Mouse (Mus musculus) CD8-positive naive resting alpha-beta T cell, adult 2 months (primary cell): ENCODE measurements around the gene Kcne1.

ENCODE experiments used
- DNase-seq, 2 experiments: peaks; one replicate each; pipeline ENCODE4 v3.0.0; 2022; ENCODE audit warnings: low read depth in 2 of 2, low spot score in 2 of 2

The Kcne1 gene

DNA sequence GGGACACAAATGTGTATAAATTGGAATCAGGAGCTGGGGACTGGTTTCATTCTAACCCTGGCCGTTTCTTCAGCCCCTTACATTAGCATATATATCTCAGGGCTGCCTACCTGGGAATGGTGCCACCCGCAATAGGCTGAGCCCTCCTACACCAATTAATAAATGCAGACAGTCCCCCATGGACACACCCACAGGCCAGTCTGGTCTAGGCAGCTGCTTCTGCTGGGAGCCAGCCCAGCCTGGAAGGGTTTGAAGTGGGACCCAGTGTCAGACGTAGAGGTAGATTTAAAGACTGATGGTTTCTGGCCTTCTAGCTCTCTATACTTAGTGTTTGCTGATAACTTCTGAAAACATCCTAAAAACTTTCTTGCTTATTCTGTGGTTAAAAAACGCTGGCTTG lies 50.1 kb downstream of the Kcne1 start:
- no peak for DNase-seq

DNA sequence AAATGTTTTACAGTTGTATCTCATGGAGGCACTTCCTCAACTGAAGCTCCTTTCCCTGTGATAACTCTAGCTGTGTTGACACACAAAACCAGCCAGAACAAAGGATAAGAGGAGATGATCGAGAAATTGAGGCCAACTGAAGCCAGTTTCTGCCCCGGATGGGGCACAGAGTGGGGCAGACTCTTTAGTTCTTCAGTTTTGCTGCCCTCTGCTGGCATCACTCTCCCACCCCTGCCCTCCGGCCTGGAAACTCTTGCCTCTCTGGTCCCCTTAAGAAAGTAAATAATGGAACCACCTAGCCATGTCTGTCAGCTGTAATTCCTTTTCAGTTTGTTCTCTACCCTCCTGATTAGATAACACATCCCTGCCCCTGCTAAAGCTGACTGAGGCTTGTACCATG lies 51.3 kb downstream of the Kcne1 start:
- no peak for DNase-seq

DNA sequence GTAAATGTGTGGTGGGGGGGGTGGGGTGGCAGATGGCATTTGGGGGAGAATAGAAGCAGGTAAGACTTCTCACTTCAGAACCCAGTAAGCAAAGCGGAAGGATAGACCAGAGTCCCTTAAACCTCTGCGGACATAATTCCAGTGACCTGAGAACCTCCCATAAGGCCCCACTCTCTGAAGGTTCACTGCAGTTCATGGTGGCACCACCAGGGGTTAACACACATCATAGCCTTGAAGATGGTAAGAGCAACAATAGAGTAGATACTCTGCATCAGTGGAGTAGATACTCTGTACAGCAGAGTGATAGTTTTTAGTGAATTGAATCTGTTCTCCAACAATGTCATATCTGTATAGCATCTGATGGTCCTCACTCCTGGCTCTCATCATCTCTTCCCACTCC lies 53.7 kb downstream of the Kcne1 start:
- DNase-seq = peak in 1 of 2 experiments; percentile 17

DNA sequence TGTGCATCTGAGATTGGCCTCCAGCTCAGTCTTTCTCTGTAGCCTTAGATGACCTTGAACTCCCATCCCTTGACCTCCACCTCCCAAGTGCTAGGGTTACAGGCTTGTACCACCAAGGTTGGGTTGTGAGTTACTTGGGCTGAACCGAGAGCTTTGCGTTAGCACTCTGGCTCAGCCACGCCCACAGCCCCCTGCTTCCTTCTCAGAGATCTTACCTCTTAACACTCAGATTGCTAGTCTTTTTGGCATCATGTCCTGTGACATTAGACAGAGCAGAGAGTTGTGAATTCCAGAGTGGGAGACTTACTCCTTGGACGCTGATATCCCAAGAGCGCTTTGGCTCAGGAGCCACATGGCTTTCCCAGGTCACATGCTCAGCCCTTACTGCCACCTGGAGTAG lies 56.8 kb downstream of the Kcne1 start:
- DNase-seq = no peak

DNA sequence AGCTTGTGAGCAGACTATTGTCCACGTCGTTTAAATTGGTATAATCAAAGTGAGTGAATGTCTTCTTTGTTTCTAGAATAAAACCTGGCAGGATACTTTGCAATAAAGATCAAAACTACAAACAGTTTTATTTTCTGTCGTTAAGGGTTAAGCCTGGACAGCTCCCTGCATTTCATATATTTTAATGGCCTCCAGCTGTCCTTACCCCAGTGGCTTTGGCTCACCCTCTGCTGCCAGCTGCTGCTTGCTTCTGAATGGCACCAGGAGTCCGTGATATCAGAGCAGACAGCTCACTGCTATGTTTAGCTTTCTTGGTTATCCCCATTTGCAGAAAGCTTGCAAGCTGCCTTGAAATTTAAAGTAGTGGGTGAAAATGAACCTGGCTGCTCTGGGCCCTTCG lies 57.3 kb downstream of the Kcne1 start:
- DNase-seq = no peak

DNA sequence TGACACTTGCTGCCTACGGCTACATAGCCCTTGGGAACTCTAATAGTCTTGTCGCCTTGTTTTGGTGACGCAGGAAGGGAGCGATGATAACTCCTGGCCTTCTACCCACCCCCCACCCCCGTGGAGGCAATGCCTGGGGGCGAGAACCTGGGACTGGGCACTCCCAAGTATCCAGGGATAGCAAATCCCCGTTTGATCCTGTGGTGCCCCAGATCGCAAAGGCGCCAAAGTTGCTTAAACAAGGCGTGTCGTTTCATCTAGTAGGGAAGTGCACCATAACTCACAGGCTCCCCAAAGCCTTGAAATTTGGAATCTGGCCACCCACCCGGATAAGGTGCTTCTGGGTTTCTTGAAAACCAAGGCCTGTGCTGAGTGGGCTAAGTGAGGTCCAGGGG lies 57.9 kb downstream of the Kcne1 start:
- no peak for DNase-seq

DNA sequence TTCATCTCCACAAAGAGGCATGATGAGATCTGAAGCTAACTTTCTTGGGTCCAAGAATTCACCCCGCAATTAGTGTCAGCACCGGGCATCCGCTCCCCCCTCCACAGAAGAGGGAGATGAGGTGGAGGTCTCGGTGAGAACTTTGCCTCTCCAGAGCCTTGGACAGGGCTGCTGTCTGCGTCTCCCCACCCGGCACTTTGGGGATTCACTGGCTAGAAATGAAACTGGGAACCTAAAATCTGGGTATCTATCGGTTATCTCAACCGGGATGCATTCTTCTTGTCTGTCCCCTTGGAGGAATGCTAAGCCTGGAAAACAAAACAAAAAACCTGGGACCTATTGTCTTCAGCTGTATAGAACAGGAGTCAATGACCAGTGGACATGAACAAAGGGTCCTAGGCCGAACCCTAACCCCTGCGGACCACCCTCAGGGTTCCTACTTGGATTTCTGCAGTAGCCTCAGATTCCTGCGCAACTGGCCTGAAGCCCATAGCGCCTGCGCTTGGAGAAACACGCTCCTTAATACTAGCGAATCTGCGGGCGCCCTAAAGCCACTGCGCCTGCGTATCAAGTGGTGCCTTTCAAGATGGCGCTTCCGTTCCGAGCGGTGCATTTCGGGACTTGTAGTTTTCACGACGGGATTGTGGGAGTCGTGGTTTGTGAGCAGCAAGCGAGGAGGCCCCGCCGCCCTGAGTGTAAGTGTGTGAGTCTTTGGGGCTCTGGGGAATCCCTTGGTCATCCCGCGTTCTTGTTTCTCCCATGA lies 58.4 kb downstream of the Kcne1 start, which contains the start of gene Smim11:
Smim11 (plus strand) TSS at position 638 of the 763 bp plus-strand sequence.
- peak; percentile 86 to 92 for DNase-seq
